Mouse (Mus musculus) ES-Bruce4 (cell line): Measurements from ENCODE around the gene Xrcc3.

ENCODE experiments used
- CTCF ChIP-seq: IDR thresholded peaks from one replicate; pipeline ENCODE4 v1.8.1; 2011; ENCODE audit warnings: low read depth, low read length
- POLR2A ChIP-seq: IDR thresholded peaks from one replicate; pipeline ENCODE4 v1.8.1; 2011; ENCODE audit warnings: low read length; ENCODE audit not compliant: insufficient read depth

DNA sequence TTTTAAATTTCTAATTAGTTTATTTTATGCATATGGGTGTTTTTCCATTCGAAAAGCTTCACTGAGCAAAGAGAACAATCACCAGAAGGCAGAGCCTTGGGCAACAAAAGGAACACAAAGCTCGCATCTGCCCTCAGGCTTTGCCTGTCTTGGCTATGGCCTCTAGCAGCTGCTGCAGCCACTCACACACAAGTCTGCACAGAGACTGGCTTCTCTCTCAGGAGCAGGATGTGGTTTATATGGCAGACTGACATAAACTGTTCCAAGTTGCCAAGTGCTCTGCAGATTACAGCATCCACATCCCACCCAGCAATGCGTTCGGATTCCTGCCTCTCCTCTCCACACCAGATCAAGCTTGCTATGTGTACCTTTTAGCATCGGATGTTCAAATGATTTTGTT lies 38.1 kb upstream of the Xrcc3 start:
- TF ChIP-seq POLR2A (no peak), CTCF (no peak)
